Mouse (Mus musculus): Measurements from ENCODE around the gene Itpkb. TPM values are rescaled to one million over a fixed set of nuclear protein-coding genes. Genes with fewer than 3 reads are reported as not detected.
"Not testable (repeated sequence)": the region's sequence is repeated elsewhere in the genome, so short reads cannot be mapped to it uniquely, and the experiment has no call there.

Gene Itpkb
- polyA plus RNA-seq, 1 experiment from 2014 or later: 5.6 TPM

GRCm38 (mm10) chr1:180370858-180371652 is 40.8 kb downstream of the Itpkb start:
- WGBS: 54% methylated on average over 10 of the region's 10 CpGs
- 0 out of 4 replicates have a peak overlapping the region, but pooled peaks of 1 of the 2 experiments have one; percentile 26 for H3K27ac ChIP-seq (replicated peaks in 1 of 2; ENCODE audit: control insufficient read depth in 1 of 2, insufficient read depth in 1 of 2, low read depth in 2 of 2, low read length in 2 of 2)
- H3K27me3 ChIP-seq (ENCODE audit: control insufficient read depth, insufficient read depth, low read length): no peaks in the 10 kb centered on the region
- ATAC-seq (ENCODE audit: insufficient number of reproducible peaks, insufficient read depth, low FRiP score, low read depth): no peak
- H3K4me1 ChIP-seq (ENCODE audit: control insufficient read depth in 2 of 2, insufficient read depth in 2 of 2, low read length in 2 of 2): peaks cover 21 to 42% of the 10 kb centered on the region in 2 experiments
- H3K9me3 ChIP-seq (ENCODE audit: control insufficient read depth, low read length): no peaks in the 10 kb centered on the region
- no peak overlapping the region for H3K9ac ChIP-seq (ENCODE audit: low read length)
- H3K36me3 ChIP-seq (ENCODE audit: control insufficient read depth, insufficient read depth, low read length): no peaks in the 10 kb centered on the region
- H3K4me2 ChIP-seq (ENCODE audit: low read length): no peak overlapping the region
- H3K4me3 ChIP-seq (ENCODE audit: control insufficient read depth in 1 of 2, insufficient read depth in 1 of 2, low read depth in 1 of 2, low read length in 2 of 2): no peak overlapping the region

- WGBS: 80% methylated on average over 5 of the region's 5 CpGs
- H3K9ac ChIP-seq (ENCODE audit: low read length); H3K27me3 ChIP-seq (ENCODE audit: control insufficient read depth, insufficient read depth, low read length); H3K36me3 ChIP-seq (ENCODE audit: control insufficient read depth, insufficient read depth, low read length); H3K9me3 ChIP-seq (ENCODE audit: control insufficient read depth, low read length); ATAC-seq (ENCODE audit: insufficient number of reproducible peaks, insufficient read depth, low FRiP score, low read depth); H3K4me2 ChIP-seq (ENCODE audit: low read length); H3K27ac ChIP-seq (replicated peaks in 1 of 2; ENCODE audit: control insufficient read depth in 1 of 2, insufficient read depth in 1 of 2, low read depth in 2 of 2, low read length in 2 of 2); H3K4me3 ChIP-seq (ENCODE audit: control insufficient read depth in 1 of 2, insufficient read depth in 1 of 2, low read depth in 1 of 2, low read length in 2 of 2): not testable (repeated sequence)
- H3K4me1 ChIP-seq (ENCODE audit: control insufficient read depth in 2 of 2, insufficient read depth in 2 of 2, low read length in 2 of 2): peaks cover 14 to 32% of the 10 kb centered on the region in 2 experiments; a peak in 3 of 4 replicates
Measured at GRCm38 (mm10) chr1:180372258-180372657, 42.0 kb downstream of the Itpkb start.

- H3K27ac ChIP-seq (replicated peaks in 1 of 2; ENCODE audit: control insufficient read depth in 1 of 2, insufficient read depth in 1 of 2, low read depth in 2 of 2, low read length in 2 of 2): no peak overlapping the region
- 76% methylated on average over 7 of the region's 7 CpGs for WGBS
- H3K4me2 ChIP-seq (ENCODE audit: low read length): no peak overlapping the region
- no peaks in the 10 kb centered on the region for H3K27me3 ChIP-seq (ENCODE audit: control insufficient read depth, insufficient read depth, low read length)
- H3K4me1 ChIP-seq (ENCODE audit: control insufficient read depth in 2 of 2, insufficient read depth in 2 of 2, low read length in 2 of 2): peaks cover 4 to 16% of the 10 kb centered on the region in 2 experiments; a peak in 3 of 4 replicates
- H3K9me3 ChIP-seq (ENCODE audit: control insufficient read depth, low read length): no peaks in the 10 kb centered on the region
- no peak overlapping the region for H3K4me3 ChIP-seq (ENCODE audit: control insufficient read depth in 1 of 2, insufficient read depth in 1 of 2, low read depth in 1 of 2, low read length in 2 of 2)
- H3K36me3 ChIP-seq (ENCODE audit: control insufficient read depth, insufficient read depth, low read length): no peaks in the 10 kb centered on the region
- no peak overlapping the region for H3K9ac ChIP-seq (ENCODE audit: low read length)
- no peak for ATAC-seq (ENCODE audit: insufficient number of reproducible peaks, insufficient read depth, low FRiP score, low read depth)
Measured at GRCm38 (mm10) chr1:180376598-180376997, 46.3 kb downstream of the Itpkb start.

DNA sequence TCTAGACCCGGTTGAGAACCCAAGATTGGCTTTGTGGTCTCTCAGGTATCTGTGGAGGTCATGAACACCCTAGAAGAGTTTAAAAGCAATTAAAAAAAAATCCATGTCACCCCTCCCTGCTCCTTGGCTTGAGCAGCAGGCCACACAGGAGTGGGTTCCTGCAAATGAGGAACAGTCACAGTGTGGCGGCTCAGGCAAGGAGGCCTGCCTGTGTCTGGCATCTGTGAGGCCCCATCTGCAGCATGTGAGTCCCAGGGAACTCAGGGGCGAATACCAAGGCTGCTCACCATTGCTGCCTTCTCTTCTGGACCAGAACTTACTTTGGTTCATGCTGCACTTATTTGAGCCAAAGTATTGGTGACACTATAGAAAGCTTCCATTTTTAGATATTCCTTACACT is 49.3 kb downstream of the Itpkb start:
- no peaks in the 10 kb centered on the region for H3K9me3 ChIP-seq (ENCODE audit: control insufficient read depth, low read length)
- no peak for ATAC-seq (ENCODE audit: insufficient number of reproducible peaks, insufficient read depth, low FRiP score, low read depth)
- H3K4me1 ChIP-seq (ENCODE audit: control insufficient read depth in 2 of 2, insufficient read depth in 2 of 2, low read length in 2 of 2): peaks cover 8 to 24% of the 10 kb centered on the region in 2 experiments
- no peaks in the 10 kb centered on the region for H3K27me3 ChIP-seq (ENCODE audit: control insufficient read depth, insufficient read depth, low read length)
- no peak overlapping the region for H3K4me3 ChIP-seq (ENCODE audit: control insufficient read depth in 1 of 2, insufficient read depth in 1 of 2, low read depth in 1 of 2, low read length in 2 of 2)
- H3K36me3 ChIP-seq (ENCODE audit: control insufficient read depth, insufficient read depth, low read length): no peaks in the 10 kb centered on the region
- WGBS: 83% methylated on average over 3 of the region's 3 CpGs
- no peak overlapping the region for H3K27ac ChIP-seq (replicated peaks in 1 of 2; ENCODE audit: control insufficient read depth in 1 of 2, insufficient read depth in 1 of 2, low read depth in 2 of 2, low read length in 2 of 2)
- no peak overlapping the region for H3K9ac ChIP-seq (ENCODE audit: low read length)
- H3K4me2 ChIP-seq (ENCODE audit: low read length): no peak overlapping the region

DNA sequence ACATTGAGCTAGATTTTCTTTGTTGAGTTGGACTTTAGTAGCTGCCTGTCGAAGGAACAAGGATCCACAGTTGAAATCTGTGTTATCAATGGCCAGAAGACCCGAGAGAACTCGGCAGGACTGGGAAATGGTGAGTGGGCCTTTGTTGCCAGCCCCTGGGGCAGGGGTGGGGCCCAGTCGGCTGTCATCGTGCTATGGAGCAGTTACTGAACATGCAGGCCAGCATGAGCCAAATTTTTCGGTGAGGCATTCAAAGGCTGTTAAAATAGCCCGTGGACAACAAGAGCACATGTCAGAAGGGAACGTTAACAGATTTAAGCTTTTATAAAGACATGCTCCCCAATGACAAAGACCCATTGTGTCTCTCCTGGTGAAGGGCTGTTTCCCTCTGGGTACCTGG is 52.1 kb downstream of the Itpkb start:
- Histone ChIP-seq H3K27me3 (ENCODE audit: control insufficient read depth, insufficient read depth, low read length) (no peaks in the 10 kb centered on the region), H3K9ac (ENCODE audit: low read length) (0 out of 2 replicates have a peak overlapping the region, but pooled peaks have one; percentile 2), H3K9me3 (ENCODE audit: control insufficient read depth, low read length) (no peaks in the 10 kb centered on the region), H3K27ac (replicated peaks in 1 of 2; ENCODE audit: control insufficient read depth in 1 of 2, insufficient read depth in 1 of 2, low read depth in 2 of 2, low read length in 2 of 2) (peak overlapping the region in 1 of 2 experiments; percentile 15; a peak in 1 of 4 replicates), H3K4me3 (ENCODE audit: control insufficient read depth in 1 of 2, insufficient read depth in 1 of 2, low read depth in 1 of 2, low read length in 2 of 2) (no peak overlapping the region), H3K4me2 (ENCODE audit: low read length) (no peak overlapping the region), H3K36me3 (ENCODE audit: control insufficient read depth, insufficient read depth, low read length) (no peaks in the 10 kb centered on the region), H3K4me1 (ENCODE audit: control insufficient read depth in 2 of 2, insufficient read depth in 2 of 2, low read length in 2 of 2) (peaks cover 12 to 38% of the 10 kb centered on the region in 2 experiments)
- whole genome bisulfite sequencing: 19% methylated on average over 8 of the region's 8 CpGs
- no peak for ATAC-seq (ENCODE audit: insufficient number of reproducible peaks, insufficient read depth, low FRiP score, low read depth)

GRCm38 (mm10) chr1:180383884-180384283 is 53.6 kb downstream of the Itpkb start:
- Histone ChIP-seq H3K36me3 (ENCODE audit: control insufficient read depth, insufficient read depth, low read length) (no peaks in the 10 kb centered on the region), H3K27me3 (ENCODE audit: control insufficient read depth, insufficient read depth, low read length) (no peaks in the 10 kb centered on the region), H3K27ac (replicated peaks in 1 of 2; ENCODE audit: control insufficient read depth in 1 of 2, insufficient read depth in 1 of 2, low read depth in 2 of 2, low read length in 2 of 2) (peak overlapping the region in 1 of 2 experiments; percentile 61; a peak in 1 of 4 replicates), H3K4me2 (ENCODE audit: low read length) (no peak overlapping the region), H3K4me1 (ENCODE audit: control insufficient read depth in 2 of 2, insufficient read depth in 2 of 2, low read length in 2 of 2) (peaks cover 15 to 44% of the 10 kb centered on the region in 2 experiments), H3K9me3 (ENCODE audit: control insufficient read depth, low read length) (no peaks in the 10 kb centered on the region), H3K9ac (ENCODE audit: low read length) (no peak overlapping the region), H3K4me3 (ENCODE audit: control insufficient read depth in 1 of 2, insufficient read depth in 1 of 2, low read depth in 1 of 2, low read length in 2 of 2) (no peak overlapping the region)
- 93% methylated on average over 8 of the region's 8 CpGs for WGBS
- no peak for ATAC-seq (ENCODE audit: insufficient number of reproducible peaks, insufficient read depth, low FRiP score, low read depth)

DNA sequence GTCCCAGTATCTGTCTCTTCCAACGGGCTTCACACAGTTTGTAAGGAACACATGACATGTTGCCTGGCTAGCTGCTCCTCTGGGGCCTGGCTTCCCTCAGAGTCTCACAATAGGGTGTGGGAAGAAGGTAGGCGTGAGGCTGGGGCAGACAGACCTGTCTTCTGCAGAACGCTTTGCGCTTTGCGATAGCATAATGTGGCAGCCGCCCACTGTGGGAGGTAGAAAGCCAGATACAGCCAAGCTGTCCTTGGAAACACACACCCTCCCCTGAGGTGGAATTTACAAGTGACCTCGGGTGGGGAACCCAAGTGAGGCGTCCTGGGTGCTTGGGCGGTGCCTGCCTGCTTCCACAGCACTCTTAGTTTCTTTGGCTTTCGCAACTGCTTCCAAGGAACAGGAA is 54.2 kb downstream of the Itpkb start:
- H3K9me3 ChIP-seq (ENCODE audit: control insufficient read depth, low read length): no peaks in the 10 kb centered on the region
- peak overlapping the region in 1 of 2 experiments; percentile 61; a peak in 2 of 4 replicates for H3K27ac ChIP-seq (replicated peaks in 1 of 2; ENCODE audit: control insufficient read depth in 1 of 2, insufficient read depth in 1 of 2, low read depth in 2 of 2, low read length in 2 of 2)
- WGBS: 51% methylated on average over 10 of the region's 10 CpGs
- no peak for ATAC-seq (ENCODE audit: insufficient number of reproducible peaks, insufficient read depth, low FRiP score, low read depth)
- no peaks in the 10 kb centered on the region for H3K36me3 ChIP-seq (ENCODE audit: control insufficient read depth, insufficient read depth, low read length)
- H3K4me1 ChIP-seq (ENCODE audit: control insufficient read depth in 2 of 2, insufficient read depth in 2 of 2, low read length in 2 of 2): peaks cover 15 to 45% of the 10 kb centered on the region in 2 experiments
- no peaks in the 10 kb centered on the region for H3K27me3 ChIP-seq (ENCODE audit: control insufficient read depth, insufficient read depth, low read length)
- no peak overlapping the region for H3K4me2 ChIP-seq (ENCODE audit: low read length)
- H3K4me3 ChIP-seq (ENCODE audit: control insufficient read depth in 1 of 2, insufficient read depth in 1 of 2, low read depth in 1 of 2, low read length in 2 of 2): no peak overlapping the region
- no peak overlapping the region for H3K9ac ChIP-seq (ENCODE audit: low read length)
